Mouse (Mus musculus): ENCODE results near the gene Nalcn.

DNA sequence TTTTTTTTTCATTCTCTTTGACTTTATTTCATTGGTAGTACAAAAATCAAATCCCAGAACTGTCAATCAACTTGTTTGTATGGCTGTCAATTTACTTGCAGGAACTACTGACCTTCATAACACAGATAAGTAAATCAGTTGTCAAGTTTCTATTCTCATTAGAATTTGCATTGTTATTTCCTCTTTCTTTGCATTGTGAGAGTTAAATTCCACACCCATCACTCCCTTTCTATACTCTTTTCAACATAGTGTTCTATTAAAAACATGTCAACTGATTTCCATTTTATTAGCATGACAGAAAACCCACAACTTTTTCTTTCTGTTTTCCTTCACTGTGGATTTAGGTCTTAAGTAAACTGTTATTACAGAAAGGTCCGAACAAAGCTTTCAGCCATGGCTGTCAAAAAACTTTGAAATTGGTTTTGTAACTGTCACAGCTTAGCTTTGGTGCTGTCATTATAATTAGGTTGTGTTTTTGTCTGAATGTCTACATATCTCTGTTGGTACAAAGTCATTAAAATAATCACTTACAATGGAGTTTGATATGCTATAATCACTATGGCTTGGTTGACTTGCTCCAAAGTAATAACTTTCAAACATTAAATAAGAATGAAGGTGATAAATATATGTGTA, 138.3 kb downstream of the Nalcn start:
- no peak for TF ChIP-seq CTCF (IDR thresholded peaks at IDR 0.05; ENCODE audit: low read depth, low read length)
- no peak for TF ChIP-seq EP300 (IDR thresholded peaks at IDR 0.05; ENCODE audit: insufficient read depth, low read depth, low read length)
